In genomic region chr11:69431829-69432639, GRCm38 (mm10) we compare ENCODE assay signal across 8 mouse cellular contexts. TPM values are rescaled to one million over a fixed set of nuclear protein-coding genes. Genes with fewer than 3 reads are reported as not detected.
DNase-seq lines count a peak whose midpoint lies in the region; ATAC-seq and TF ChIP-seq lines count a peak whose summit lies in the region.

No protein-coding gene starts in this region.

- TF ChIP-seq CTCF in embryonic fibroblast, embryonic 13.5 days (IDR thresholded peaks at IDR 0.05; ENCODE audit: borderline replicate concordance, insufficient read depth, low read length) = peak; percentile 21; the same call in 1 of the 2 replicates
- TF ChIP-seq CTCF in kidney, postnatal 0 days (IDR thresholded peaks at IDR 0.05; ENCODE audit: low read depth) = peak; percentile 93
- TF ChIP-seq CTCF in stomach, postnatal 0 days (IDR thresholded peaks at IDR 0.05; ENCODE audit: low read depth) = peak; percentile 87

- no peak for TF ChIP-seq EP300 in stomach, postnatal 0 days (optimal IDR thresholded peaks at IDR 0.05)

- no peak for TF ChIP-seq POLR2A in embryonic fibroblast, embryonic 13.5 days (IDR thresholded peaks at IDR 0.05; ENCODE audit: low read depth, low read length)

- H3K9ac ChIP-seq in heart, embryonic 16.5 days (ENCODE audit: low read length) = no peak overlapping the region
- no peak overlapping the region for H3K9ac ChIP-seq in kidney, postnatal 0 days (ENCODE audit: low read depth, low read length)
- H3K9ac ChIP-seq in liver, embryonic 12.5 days = no peak overlapping the region
- H3K9ac ChIP-seq in stomach, postnatal 0 days (ENCODE audit: low read length) = no peak overlapping the region

- H3K36me3 ChIP-seq in heart, embryonic 16.5 days (ENCODE audit: control insufficient read depth, insufficient read depth) = no peaks in the 10 kb centered on the region
- H3K36me3 ChIP-seq in kidney, postnatal 0 days (ENCODE audit: insufficient read depth, low read length) = no peaks in the 10 kb centered on the region
- H3K36me3 ChIP-seq in liver, embryonic 12.5 days = no peaks in the 10 kb centered on the region
- H3K36me3 ChIP-seq in stomach, postnatal 0 days (ENCODE audit: control insufficient read depth, insufficient read depth, low read length) = no peaks in the 10 kb centered on the region

- peak; percentile 89 for DNase-seq in CD4-positive, CD25-positive, alpha-beta regulatory T cell, adult 2 months (ENCODE audit: low read depth, low spot score)
- peak; percentile 69 to 82 for DNase-seq in adrenal gland, postnatal 36 days
- DNase-seq in kidney, postnatal 0 days (ENCODE audit: low spot score) = peak; percentile 96
- DNase-seq in naive thymus-derived CD4-positive, alpha-beta T cell, adult 2 months (ENCODE audit: low read depth) = peak; percentile 90
- DNase-seq in stomach, postnatal 0 days (ENCODE audit: low spot score) = peak; percentile 67

- no peak overlapping the region for H3K27ac ChIP-seq in embryonic fibroblast, embryonic 13.5 days (ENCODE audit: insufficient read depth, low read length)
- no peak overlapping the region for H3K27ac ChIP-seq in heart, embryonic 16.5 days (ENCODE audit: low read length)
- H3K27ac ChIP-seq in kidney, postnatal 0 days = no peak overlapping the region
- H3K27ac ChIP-seq in liver, embryonic 12.5 days = no peak overlapping the region
- H3K27ac ChIP-seq in stomach, postnatal 0 days (replicated peaks) = no peak overlapping the region

- peak; percentile 71 for ATAC-seq in heart, embryonic 16.5 days (replicated peaks; ENCODE audit: extremely low read depth, insufficient read depth, low FRiP score)
- peak; percentile 65 for ATAC-seq in kidney, postnatal 0 days (replicated peaks; ENCODE audit: low FRiP score, low read depth)
- peak; percentile 55; the same call in 1 of the 2 replicates for ATAC-seq in liver, embryonic 12.5 days
- peak; percentile 69 for ATAC-seq in stomach, postnatal 0 days (ENCODE audit: low FRiP score, low TSS enrichment)

- H3K9me3 ChIP-seq in heart, embryonic 16.5 days (replicated peaks; ENCODE audit: control insufficient read depth, low read length) = no peaks in the 10 kb centered on the region
- H3K9me3 ChIP-seq in kidney, postnatal 0 days (replicated peaks; ENCODE audit: low read length) = no peaks in the 10 kb centered on the region
- H3K9me3 ChIP-seq in liver, embryonic 12.5 days (replicated peaks) = no peaks in the 10 kb centered on the region
- no peaks in the 10 kb centered on the region for H3K9me3 ChIP-seq in stomach, postnatal 0 days (ENCODE audit: control insufficient read depth, low read length)

- 41% methylated on average over 11 of the region's 11 CpGs for WGBS in heart, embryonic 16.5 days
- 30% methylated on average over 11 of the region's 11 CpGs for WGBS in kidney, postnatal 0 days
- 32% methylated on average over 11 of the region's 11 CpGs for WGBS in liver, embryonic 12.5 days (ENCODE audit: insufficient replicate concordance)
- 25% methylated on average over 11 of the region's 11 CpGs for WGBS in stomach, postnatal 0 days

- no peak overlapping the region for H3K4me2 ChIP-seq in heart, embryonic 16.5 days (ENCODE audit: low read depth, low read length)
- peak overlapping the region; percentile 24; the same call in 1 of the 2 replicates for H3K4me2 ChIP-seq in kidney, postnatal 0 days (ENCODE audit: low read length)
- H3K4me2 ChIP-seq in liver, embryonic 12.5 days = no peak overlapping the region
- H3K4me2 ChIP-seq in stomach, postnatal 0 days (replicated peaks; ENCODE audit: low read depth) = no peak overlapping the region; the same call in 1 of the 2 replicates

- no peaks in the 10 kb centered on the region for H3K4me1 ChIP-seq in embryonic fibroblast, embryonic 13.5 days (ENCODE audit: control insufficient read depth, insufficient read depth, low read length)
- 0 out of 2 replicates have a peak, but pooled peaks cover 2% of the 10 kb centered on the region for H3K4me1 ChIP-seq in heart, embryonic 16.5 days (ENCODE audit: control insufficient read depth, insufficient read depth, low read length)
- H3K4me1 ChIP-seq in kidney, postnatal 0 days (replicated peaks; ENCODE audit: insufficient read depth, low read length) = peaks cover 11% of the 10 kb centered on the region; the same call in 1 of the 2 replicates
- H3K4me1 ChIP-seq in liver, embryonic 12.5 days = peaks cover 12% of the 10 kb centered on the region
- H3K4me1 ChIP-seq in stomach, postnatal 0 days (replicated peaks; ENCODE audit: control insufficient read depth, insufficient read depth) = no peaks in the 10 kb centered on the region

- no peaks in the 10 kb centered on the region for H3K27me3 ChIP-seq in heart, embryonic 16.5 days (ENCODE audit: control insufficient read depth, insufficient read depth, low read length)
- no peaks in the 10 kb centered on the region for H3K27me3 ChIP-seq in kidney, postnatal 0 days (ENCODE audit: insufficient read depth, low read length)
- peaks cover 41% of the 10 kb centered on the region for H3K27me3 ChIP-seq in liver, embryonic 12.5 days (replicated peaks)
- H3K27me3 ChIP-seq in stomach, postnatal 0 days (ENCODE audit: control insufficient read depth, insufficient read depth, low read length) = no peaks in the 10 kb centered on the region

- H3K4me3 ChIP-seq in embryonic fibroblast, embryonic 13.5 days (ENCODE audit: insufficient read depth, low read length) = no peak overlapping the region
- H3K4me3 ChIP-seq in heart, embryonic 16.5 days (ENCODE audit: low read length) = no peak overlapping the region
- no peak overlapping the region for H3K4me3 ChIP-seq in kidney, postnatal 0 days (replicated peaks; ENCODE audit: low read depth, low read length)
- H3K4me3 ChIP-seq in liver, embryonic 12.5 days = no peak overlapping the region
- no peak overlapping the region for H3K4me3 ChIP-seq in stomach, postnatal 0 days (ENCODE audit: low read depth, low read length)

RNA-seq across cellular contexts. Expression of gene Kdm6b, which starts 18.6 kb away (rescaled TPM):
- total RNA-seq in adrenal gland, postnatal 36 days (2021) = 10 to 100 TPM; 31.8 to 48.0 TPM
- 31.8 and 33.4 TPM in 2 replicates for polyA plus RNA-seq in embryonic fibroblast, embryonic 13.5 days (2011; ENCODE audit: insufficient read length, low read depth, missing spikeins)
- polyA plus RNA-seq in heart, embryonic 16.5 days (2015; fragmentation: Nextera tagmentation; extraction: Ambion mirVana) = 17.3 and 18.2 TPM in 2 replicates
- polyA plus RNA-seq in kidney, postnatal 0 days (2015; fragmentation: Nextera tagmentation; extraction: Ambion mirVana) = 23.2 and 26.8 TPM in 2 replicates
- 7.1 and 7.5 TPM in 2 replicates for polyA plus RNA-seq in liver, embryonic 12.5 days (2016; fragmentation: Nextera tagmentation; extraction: Ambion mirVana)
- 12.9 and 13.1 TPM in 2 replicates for polyA plus RNA-seq in stomach, postnatal 0 days (2015; fragmentation: Nextera tagmentation; extraction: Ambion mirVana)

RNA-seq across cellular contexts. Expression of gene Tmem88, which starts 34.0 kb away (rescaled TPM):
- total RNA-seq in adrenal gland, postnatal 36 days (2021) = 10 to 100 TPM; 13.4 to 17.8 TPM
- 9.1 and 10.3 TPM in 2 replicates for polyA plus RNA-seq in embryonic fibroblast, embryonic 13.5 days (2011; ENCODE audit: insufficient read length, low read depth, missing spikeins)
- polyA plus RNA-seq in heart, embryonic 16.5 days (2015; fragmentation: Nextera tagmentation; extraction: Ambion mirVana) = 39.6 and 45.2 TPM in 2 replicates
- polyA plus RNA-seq in kidney, postnatal 0 days (2015; fragmentation: Nextera tagmentation; extraction: Ambion mirVana) = 55.5 and 61.3 TPM in 2 replicates
- 14.4 and 15.4 TPM in 2 replicates for polyA plus RNA-seq in liver, embryonic 12.5 days (2016; fragmentation: Nextera tagmentation; extraction: Ambion mirVana)
- 14.9 and 17.8 TPM in 2 replicates for polyA plus RNA-seq in stomach, postnatal 0 days (2015; fragmentation: Nextera tagmentation; extraction: Ambion mirVana)

RNA-seq across cellular contexts. Expression of gene Cyb5d1, which starts 36.6 kb away (rescaled TPM):
- total RNA-seq in adrenal gland, postnatal 36 days (2021) = 10 to 100 TPM; 49.0 to 50.9 TPM
- polyA plus RNA-seq in embryonic fibroblast, embryonic 13.5 days (2011; ENCODE audit: insufficient read length, low read depth, missing spikeins) = 51.0 and 51.7 TPM in 2 replicates
- polyA plus RNA-seq in heart, embryonic 16.5 days (2015; fragmentation: Nextera tagmentation; extraction: Ambion mirVana) = 25.4 and 27.6 TPM in 2 replicates
- 16.6 and 19.8 TPM in 2 replicates for polyA plus RNA-seq in kidney, postnatal 0 days (2015; fragmentation: Nextera tagmentation; extraction: Ambion mirVana)
- polyA plus RNA-seq in liver, embryonic 12.5 days (2016; fragmentation: Nextera tagmentation; extraction: Ambion mirVana) = 15.1 and 15.7 TPM in 2 replicates
- polyA plus RNA-seq in stomach, postnatal 0 days (2015; fragmentation: Nextera tagmentation; extraction: Ambion mirVana) = 9.1 and 9.5 TPM in 2 replicates

RNA-seq across cellular contexts. Expression of gene Naa38, which starts 36.7 kb away (rescaled TPM):
- total RNA-seq in adrenal gland, postnatal 36 days (2021) = 100 to 1,000 TPM; 132 to 158 TPM
- polyA plus RNA-seq in embryonic fibroblast, embryonic 13.5 days (2011; ENCODE audit: insufficient read length, low read depth, missing spikeins) = 75.6 and 81.1 TPM in 2 replicates
- 134 and 135 TPM in 2 replicates for polyA plus RNA-seq in heart, embryonic 16.5 days (2015; fragmentation: Nextera tagmentation; extraction: Ambion mirVana)
- 183 and 198 TPM in 2 replicates for polyA plus RNA-seq in kidney, postnatal 0 days (2015; fragmentation: Nextera tagmentation; extraction: Ambion mirVana)
- polyA plus RNA-seq in liver, embryonic 12.5 days (2016; fragmentation: Nextera tagmentation; extraction: Ambion mirVana) = 111 and 119 TPM in 2 replicates
- 153 and 170 TPM in 2 replicates for polyA plus RNA-seq in stomach, postnatal 0 days (2015; fragmentation: Nextera tagmentation; extraction: Ambion mirVana)

Comparison
In these comparisons a context has a peak if more than half of its experiments do, and no peak if none do; other contexts are left out.
1. CTCF ChIP-seq: peak in every context shown above with its lines; median percentile 93 in kidney, postnatal 0 days; 87 in stomach, postnatal 0 days; 21 in embryonic fibroblast, embryonic 13.5 days.